Mouse (Mus musculus) C2C12 (cell line): Measurements from ENCODE around the gene Olfr666. TPM values are rescaled to one million over a fixed set of nuclear protein-coding genes. Genes with fewer than 3 reads are reported as not detected.
"Not testable (repeated sequence)": the region's sequence is repeated elsewhere in the genome, so short reads cannot be mapped to it uniquely, and the experiment has no call there.

Source experiments
- H3K27me3 ChIP-seq: one replicate; pipeline ENCODE4 v1.6.1; 2011; ENCODE audit not compliant: control insufficient read depth, insufficient read depth, insufficient read length
- H3K36me3 ChIP-seq: one replicate; pipeline ENCODE4 v1.6.1; 2011; ENCODE audit not compliant: control insufficient read depth, insufficient read depth
- H3K4me3 ChIP-seq: one replicate; pipeline ENCODE4 v1.5.1; 2011; ENCODE audit warnings: mild to moderate bottlenecking, control low read depth; ENCODE audit not compliant: poor library complexity, insufficient read depth, severe bottlenecking
- H3K79me2 ChIP-seq: one replicate; pipeline ENCODE4 v1.6.1; 2011; ENCODE audit not compliant: control insufficient read depth, insufficient read depth
- H3K79me3 ChIP-seq: one replicate; pipeline ENCODE4 v1.6.1; 2011; ENCODE audit warnings: low read depth, control low read depth
- H3ac ChIP-seq: one replicate; pipeline ENCODE3; 2011; ENCODE audit warnings: low read depth; ENCODE audit not compliant: control insufficient read depth, insufficient read length
- CEBPB ChIP-seq: IDR thresholded peaks from one replicate; pipeline ENCODE4 v1.6.1; 2011; ENCODE audit warnings: low read depth, mild to moderate bottlenecking, control low read depth, moderate library complexity
- CTCF ChIP-seq: IDR thresholded peaks from one replicate; pipeline ENCODE4 v1.5.1; 2011; ENCODE audit not compliant: control insufficient read depth, insufficient read depth, insufficient read length
- FOSL1 ChIP-seq: IDR thresholded peaks from one replicate; pipeline ENCODE4 v1.8.0; 2011; ENCODE audit warnings: mild to moderate bottlenecking, low read length; ENCODE audit not compliant: poor library complexity, insufficient read depth, severe bottlenecking
- MAX ChIP-seq: IDR thresholded peaks from one replicate; pipeline ENCODE4 v1.6.1; 2011; ENCODE audit warnings: mild to moderate bottlenecking, control low read depth
- MYOD1 ChIP-seq: IDR thresholded peaks from one replicate; pipeline ENCODE4 v1.6.1; 2011; ENCODE audit warnings: low read depth; ENCODE audit not compliant: control insufficient read depth, insufficient read length
- MYOG ChIP-seq: IDR thresholded peaks from one replicate; pipeline ENCODE4 v1.6.1; 2011; ENCODE audit not compliant: control insufficient read depth, insufficient read length; ENCODE audit errors: extremely low read depth
- USF1 ChIP-seq: IDR thresholded peaks from one replicate; pipeline ENCODE4 v1.6.1; 2011; ENCODE audit warnings: low read depth, mild to moderate bottlenecking, control low read depth, moderate library complexity
- polyA plus RNA-seq: library from polyadenylated mRNA; unstranded; fragments of >200 nt; fragmentation: generic; extraction: Trizol; gene quantifications from one replicate; pipeline ENCODE4 v1.2.1, GENCODE M21; 2012; ENCODE audit warnings: missing spikeins

Gene Olfr666
- polyA plus RNA-seq, 1 experiment: not detected

- Histone ChIP-seq H3K79me2 (no peaks in the 10 kb centered on the region), H3K79me3 (no peaks in the 10 kb centered on the region), H3ac (no peak overlapping the region), H3K4me3 (no peak overlapping the region), H3K27me3 (no peaks in the 10 kb centered on the region), H3K36me3 (no peaks in the 10 kb centered on the region)
- TF ChIP-seq CEBPB (peak; percentile 74), USF1 (no peak), FOSL1 (no peak), MYOG (no peak), MYOD1 (no peak), CTCF (no peak), MAX (no peak)
Observed at GRCm38 (mm10) chr7:104857683-104858082, 38.1 kb downstream of the Olfr666 start.

GRCm38 (mm10) chr7:104856709-104857108, 39.0 kb downstream of the Olfr666 start, which contains the start of gene Usp17la:
Gene Usp17la (plus strand): TSS chr7:104857009.
- H3K27me3 ChIP-seq, H3K36me3 ChIP-seq, H3K4me3 ChIP-seq, H3ac ChIP-seq, H3K79me2 ChIP-seq, H3K79me3 ChIP-seq: not testable (repeated sequence)

DNA sequence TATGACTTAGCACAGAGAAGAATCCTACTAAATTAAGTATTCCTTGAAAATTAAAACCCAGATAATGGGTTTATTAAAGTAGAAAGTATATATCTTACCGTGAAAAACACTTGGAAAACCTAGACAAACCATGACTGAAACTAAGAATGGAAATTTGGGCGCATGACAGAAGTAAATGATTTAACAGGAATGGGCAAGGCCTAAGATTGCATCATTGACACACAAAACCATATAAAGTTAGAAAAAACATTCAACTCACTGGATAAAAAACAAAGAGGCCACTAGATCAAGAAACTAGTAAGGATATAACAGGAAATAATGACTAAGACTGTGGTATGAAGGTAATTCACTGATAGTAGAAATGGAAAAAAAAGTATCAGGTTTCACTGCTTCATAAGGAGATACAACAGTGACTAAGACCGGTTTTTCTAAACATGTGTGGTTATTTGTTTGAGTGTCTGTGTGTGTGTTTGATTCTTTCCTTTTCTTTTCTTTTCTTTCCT, 40.5 kb downstream of the Olfr666 start:
- Histone ChIP-seq H3K79me2 (no peaks in the 10 kb centered on the region), H3K79me3 (no peaks in the 10 kb centered on the region), H3K36me3 (no peaks in the 10 kb centered on the region), H3K27me3 (no peaks in the 10 kb centered on the region), H3K4me3 (no peak overlapping the region), H3ac (no peak overlapping the region)
- TF ChIP-seq CTCF (no peak), FOSL1 (no peak), MAX (no peak), MYOD1 (no peak), MYOG (no peak), USF1 (no peak), CEBPB (peak; percentile 88)

GRCm38 (mm10) chr7:104851546-104851945, 44.2 kb downstream of the Olfr666 start:
- not testable (repeated sequence) for H3K27me3 ChIP-seq, H3K79me2 ChIP-seq, H3K79me3 ChIP-seq, H3K36me3 ChIP-seq, H3ac ChIP-seq, H3K4me3 ChIP-seq

DNA sequence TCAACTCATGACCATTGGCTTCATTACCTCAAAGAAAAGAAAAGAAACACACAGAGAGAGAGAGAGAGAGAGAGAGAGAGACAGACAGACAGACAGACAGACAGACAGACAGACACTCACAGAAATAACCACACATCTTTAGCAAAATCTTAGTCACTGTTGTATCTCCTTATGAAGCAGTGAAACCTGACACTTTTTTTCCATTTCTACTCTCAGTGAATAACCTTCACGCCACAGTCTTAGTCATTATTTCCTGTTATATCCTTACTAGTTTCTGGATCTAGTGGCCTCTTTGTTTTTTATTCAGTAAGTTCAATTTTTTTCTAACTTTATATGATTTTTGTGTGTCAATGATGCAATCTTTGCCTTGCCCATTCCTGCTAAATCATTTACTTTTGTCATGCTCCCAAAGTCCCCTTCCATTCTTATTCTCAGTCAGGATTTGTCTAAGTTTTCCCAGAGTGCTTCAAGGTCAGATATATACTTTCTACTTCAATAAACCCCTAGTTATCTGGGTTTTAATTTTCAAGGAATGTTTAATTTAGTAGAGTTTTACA, 51.9 kb downstream of the Olfr666 start:
- H3K36me3 ChIP-seq: no peaks in the 10 kb centered on the region
- H3K79me3 ChIP-seq: no peaks in the 10 kb centered on the region
- no peak overlapping the region for H3K4me3 ChIP-seq
- no peak overlapping the region for H3ac ChIP-seq
- no peaks in the 10 kb centered on the region for H3K79me2 ChIP-seq
- no peaks in the 10 kb centered on the region for H3K27me3 ChIP-seq
- peak; percentile 70 for TF ChIP-seq CEBPB
- TF ChIP-seq MAX: no peak

DNA sequence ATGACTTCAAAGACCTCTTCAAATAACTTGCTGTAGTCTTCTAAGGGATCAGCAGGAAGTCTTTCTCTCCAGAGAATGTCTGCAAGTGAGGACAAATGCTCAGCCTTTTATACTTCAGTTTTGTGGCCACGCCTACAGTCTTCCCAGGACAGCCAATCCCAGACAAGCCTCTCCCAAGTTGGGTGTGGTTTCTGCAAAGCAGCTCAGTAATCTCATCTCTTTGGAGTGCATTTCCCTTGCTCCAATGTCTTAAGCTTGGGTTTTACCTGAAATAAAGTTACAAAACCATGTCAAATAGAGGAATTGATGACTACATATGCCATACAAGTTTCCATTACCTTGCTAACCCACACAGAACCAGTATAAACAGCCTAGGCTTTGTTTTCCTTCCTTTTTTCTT, 53.2 kb downstream of the Olfr666 start, which contains the start of gene Usp17lb:
TSS of gene Usp17lb (minus strand) at position 101 of the 400 bp plus-strand sequence.
- TF ChIP-seq CTCF (no peak), CEBPB (no peak), MYOG (no peak), MAX (no peak), USF1 (no peak), MYOD1 (no peak)
- no peak within 1 kb of the TSS for H3ac ChIP-seq
- no peak within 1 kb of the TSS for H3K4me3 ChIP-seq
- no peaks in the 10 kb centered on the region for H3K79me2 ChIP-seq
- no peaks in the 10 kb centered on the region for H3K27me3 ChIP-seq
- H3K36me3 ChIP-seq: no peaks in the 10 kb centered on the region
- H3K79me3 ChIP-seq: no peaks in the 10 kb centered on the region

Other genes with a start within 250 kb of the Olfr666 start
- gene Olfr658, start 248.6 kb downstream of the Olfr666 start, polyA plus RNA-seq: not detected
- gene Olfr659, start 229.2 kb downstream of the Olfr666 start, polyA plus RNA-seq: not detected
- gene Olfr661, start 209.5 kb downstream of the Olfr666 start, polyA plus RNA-seq: not detected
- gene Usp17le, start 118.5 kb downstream of the Olfr666 start, polyA plus RNA-seq: 0.19 TPM
- gene Usp17lb, start 53.3 kb downstream of the Olfr666 start, polyA plus RNA-seq: 0.25 TPM
- 0.77 TPM for gene Usp17la, start 38.9 kb downstream of the Olfr666 start, polyA plus RNA-seq
- gene Olfr665, start 17.9 kb downstream of the Olfr666 start, polyA plus RNA-seq: not detected
- not detected for gene Olfr667, start 25.5 kb upstream of the Olfr666 start, polyA plus RNA-seq
- gene Olfr668, start 32.1 kb upstream of the Olfr666 start, polyA plus RNA-seq: not detected
- not detected for gene Olfr669, start 38.3 kb upstream of the Olfr666 start, polyA plus RNA-seq
- not detected for gene Olfr670, start 66.7 kb upstream of the Olfr666 start, polyA plus RNA-seq
- not detected for gene Olfr671, start 83.2 kb upstream of the Olfr666 start, polyA plus RNA-seq
- gene Olfr672, start 106.1 kb upstream of the Olfr666 start, polyA plus RNA-seq: not detected
- not detected for gene Olfr675, start 132.5 kb upstream of the Olfr666 start, polyA plus RNA-seq
- not detected for gene Olfr676, start 136.7 kb upstream of the Olfr666 start, polyA plus RNA-seq
- gene Olfr677, start 155.4 kb upstream of the Olfr666 start, polyA plus RNA-seq: not detected
- gene Olfr678, start 168.5 kb upstream of the Olfr666 start, polyA plus RNA-seq: not detected
- gene Olfr679, start 185.3 kb upstream of the Olfr666 start, polyA plus RNA-seq: not detected
- not detected for gene Olfr680-ps1, start 196.9 kb upstream of the Olfr666 start, polyA plus RNA-seq
- not detected for gene Olfr681, start 220.9 kb upstream of the Olfr666 start, polyA plus RNA-seq